25 mouse cellular contexts compared by ENCODE assay signal in the genomic region with DNA sequence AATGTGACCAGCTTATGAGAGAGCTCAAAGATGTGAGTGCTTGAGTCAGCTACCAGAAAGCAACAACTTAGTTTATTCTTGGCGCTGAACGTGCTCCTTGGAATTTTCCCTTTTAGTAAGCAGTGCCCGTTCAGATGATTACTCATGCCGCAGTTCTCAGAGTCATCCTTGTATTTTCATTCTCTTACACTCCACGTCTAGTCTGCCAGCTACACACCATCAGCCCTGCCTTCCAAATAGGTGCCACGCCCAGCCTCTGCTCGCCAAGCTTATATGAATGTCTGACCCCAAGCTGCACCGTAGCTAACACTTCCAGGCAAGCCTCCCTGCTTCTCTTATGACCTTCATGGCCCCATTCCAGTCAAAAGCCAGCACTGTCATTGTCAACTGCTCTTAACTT.
A peak's percentile ranks its signal among the peaks of the same experiment; 100 is the strongest.
DNase-seq lines count a peak whose midpoint lies in the region; ATAC-seq and TF ChIP-seq lines count a peak whose summit lies in the region.
"Had no signal": no experiment of that assay in that cellular context is flagged by ENCODE, and none has a peak within 500 bp of the region (broad histone marks: within the 10 kb centered on the region; RNA-seq: fewer than 3 reads in every experiment).

No protein-coding gene starts in this region.

- peak; percentile 21 to 23 for DNase-seq in heart, postnatal 10 days
- no peak for DNase-seq in heart, postnatal 36 days
- DNase-seq in 3T3-L1 (ENCODE audit: low read depth, low spot score) (peak; percentile 94), Patski (ENCODE audit: low read depth, low spot score) (peak; percentile 80)
- peak; percentile 50 for DNase-seq in lung, postnatal 10 days
- no peak for DNase-seq in stomach, postnatal 0 days (ENCODE audit: low spot score)
- DNase-seq: adrenal gland, adult 8-10 months; cerebellum, adult 11-12 months; cerebellum, postnatal 25 days; heart, adult 11 months; kidney, adult 11 months; retina, postnatal 1 day; thymus, postnatal 36 days had no signal

- no peak overlapping the region for H3K4me2 ChIP-seq in stomach, postnatal 0 days (replicated peaks; ENCODE audit: low read depth)
- no peak overlapping the region for H3K4me2 ChIP-seq in intestine, embryonic 15.5 days (replicated peaks)
- H3K4me2 ChIP-seq: forebrain, embryonic 15.5 days; heart, embryonic 12.5 days; limb, embryonic 12.5 days; liver, embryonic 12.5 days; lung, embryonic 15.5 days had no signal

- WGBS in stomach, postnatal 0 days, result 49% methylated on average over 8 of the region's 8 CpGs
- WGBS in intestine, embryonic 15.5 days, result 65% methylated on average over 8 of the region's 8 CpGs

- in situ Hi-C loops in Patski (cut with MboI; ENCODE audit: low pct_unique_long_range_greater_than_20kb), result no loop called here

- ATAC-seq in Patski, result peak; percentile 97
- ATAC-seq in stomach, postnatal 0 days (ENCODE audit: low FRiP score, low TSS enrichment), result no peak
- ATAC-seq in activated CD4-positive, CD25-positive, alpha-beta regulatory T cell, adult 4 months, result no peak
- ATAC-seq in intestine, embryonic 15.5 days, result no peak
- ATAC-seq: forebrain, embryonic 15.5 days; hindbrain, postnatal 0 days; liver, embryonic 12.5 days; midbrain, embryonic 16.5 days had no signal

- no peaks in the 10 kb centered on the region for H3K36me3 ChIP-seq in stomach, postnatal 0 days (ENCODE audit: control insufficient read depth, insufficient read depth, low read length)
- H3K36me3 ChIP-seq in intestine, embryonic 15.5 days, result no peaks in the 10 kb centered on the region
- H3K36me3 ChIP-seq: forebrain, embryonic 15.5 days; limb, embryonic 12.5 days; liver, embryonic 12.5 days; lung, embryonic 15.5 days had no signal

- intact Hi-C loops in heart, postnatal 10 days (cut with DNase I), result no loop called here
- intact Hi-C loops in heart, postnatal 36 days (cut with DNase I), result no loop called here

- TF ChIP-seq EP300 in stomach, postnatal 0 days (optimal IDR thresholded peaks at IDR 0.05), result no peak

- H3K9me3 ChIP-seq in stomach, postnatal 0 days (ENCODE audit: control insufficient read depth, low read length), result 0 out of 2 replicates have a peak, but pooled peaks cover 5% of the 10 kb centered on the region
- H3K9me3 ChIP-seq in intestine, embryonic 15.5 days, result no peaks in the 10 kb centered on the region
- H3K9me3 ChIP-seq: forebrain, embryonic 15.5 days; liver, embryonic 12.5 days; lung, embryonic 15.5 days had no signal

- no peak for TF ChIP-seq CTCF in Patski (IDR thresholded peaks at IDR 0.05)
- TF ChIP-seq CTCF in stomach, postnatal 0 days (IDR thresholded peaks at IDR 0.05; ENCODE audit: low read depth), result no peak

- H3K4me3 ChIP-seq in stomach, postnatal 0 days (ENCODE audit: low read depth, low read length), result no peak overlapping the region
- H3K4me3 ChIP-seq in intestine, embryonic 15.5 days (replicated peaks), result no peak overlapping the region
- H3K4me3 ChIP-seq: embryonic facial prominence, embryonic 10.5 days; forebrain, embryonic 15.5 days; heart, embryonic 12.5 days; limb, embryonic 12.5 days; liver, embryonic 12.5 days; lung, embryonic 15.5 days; megakaryocyte, embryonic 14.5 days had no signal

- CTCF ChIA-PET in Patski (lab: Charles Lee), result no interaction called here

- H3K4me1 ChIP-seq in stomach, postnatal 0 days (replicated peaks; ENCODE audit: control insufficient read depth, insufficient read depth), result no peaks in the 10 kb centered on the region
- H3K4me1 ChIP-seq in intestine, embryonic 15.5 days (replicated peaks), result no peaks in the 10 kb centered on the region
- H3K4me1 ChIP-seq: embryonic facial prominence, embryonic 10.5 days; limb, embryonic 12.5 days; liver, embryonic 12.5 days; megakaryocyte, embryonic 14.5 days had no signal

- POLR2A ChIA-PET in Patski (lab: Charles Lee), result no interaction called here

- H3K9ac ChIP-seq in stomach, postnatal 0 days (ENCODE audit: low read length), result no peak overlapping the region
- no peak overlapping the region for H3K9ac ChIP-seq in intestine, embryonic 15.5 days
- H3K9ac ChIP-seq: forebrain, embryonic 15.5 days; heart, embryonic 12.5 days; limb, embryonic 12.5 days; liver, embryonic 12.5 days; lung, embryonic 15.5 days had no signal

- no peak overlapping the region for H3K27ac ChIP-seq in stomach, postnatal 0 days (replicated peaks)
- no peak overlapping the region for H3K27ac ChIP-seq in intestine, embryonic 15.5 days
- H3K27ac ChIP-seq: embryonic facial prominence, embryonic 10.5 days; forebrain, embryonic 15.5 days; hindbrain, postnatal 0 days; kidney, postnatal 0 days; limb, embryonic 12.5 days; liver, embryonic 12.5 days; lung, embryonic 15.5 days had no signal

- no peaks in the 10 kb centered on the region for H3K27me3 ChIP-seq in Patski
- H3K27me3 ChIP-seq in stomach, postnatal 0 days (ENCODE audit: control insufficient read depth, insufficient read depth, low read length), result no peaks in the 10 kb centered on the region
- H3K27me3 ChIP-seq in intestine, embryonic 15.5 days (replicated peaks), result no peaks in the 10 kb centered on the region
- H3K27me3 ChIP-seq: forebrain, embryonic 15.5 days; heart, embryonic 12.5 days; limb, embryonic 12.5 days; liver, embryonic 12.5 days; lung, embryonic 15.5 days had no signal

Comparison
In these comparisons a context has a peak if more than half of its experiments do, and no peak if none do; other contexts are left out.
1. DNase-seq: peak in heart, postnatal 10 days (2 of 2), 3T3-L1 (single experiment), Patski (single experiment) and lung, postnatal 10 days (single experiment); none in heart, postnatal 36 days (0 of 2) and stomach, postnatal 0 days (single experiment).